Mouse (Mus musculus) frontal cortex, adult 2 months (tissue): ENCODE data around the gene Klhl12. TPM values are rescaled to one million over a fixed set of nuclear protein-coding genes. Genes with fewer than 3 reads are reported as not detected.
"Not testable (repeated sequence)": the region's sequence is repeated elsewhere in the genome, so short reads cannot be mapped to it uniquely, and the experiment has no call there.

Experiments used
- DNase-seq, 2 experiments: peaks; one replicate each; pipeline ENCODE4 v3.0.0; 2022; ENCODE audit warnings: low spot score in 1 of 2; ENCODE audit errors: extremely low spot score in 1 of 2
- polyA plus RNA-seq: library from polyadenylated mRNA; depleted of rRNA; stranded (reverse); fragments of >200 nt; gene quantifications from 2 replicates; pipeline ENCODE4 v1.2.3, GENCODE M21; 2012

The Klhl12 gene
- polyA plus RNA-seq, 1 experiment = 28.4 TPM

DNA sequence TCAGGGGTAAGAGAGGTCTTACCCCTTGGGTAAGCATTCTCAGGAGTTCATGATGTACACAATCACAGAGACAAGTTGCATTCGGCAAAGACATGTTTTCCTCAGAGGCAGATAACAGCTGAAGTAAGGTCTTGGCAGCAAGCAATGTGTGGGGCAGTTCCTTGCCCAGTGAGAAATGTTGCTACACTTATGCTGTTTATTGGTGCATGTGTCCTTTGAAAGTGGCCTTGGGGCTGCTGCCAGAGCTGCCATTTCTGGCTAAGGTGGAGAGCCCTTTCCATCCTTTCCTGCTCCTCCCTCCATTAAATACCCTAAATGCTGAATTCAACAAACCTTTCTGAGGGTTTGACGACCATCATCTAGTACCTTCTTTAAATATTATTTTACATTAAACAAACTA lies 9.9 kb upstream of the Klhl12 start:
- no peak for DNase-seq

GRCm38 (mm10) chr1:134448537-134448936 lies 6.8 kb upstream of the Klhl12 start:
- not testable (repeated sequence) for DNase-seq

- no peak for DNase-seq
These were observed 5.1 kb upstream of the Klhl12 start for GRCm38 (mm10) chr1:134450201-134450600.

DNA sequence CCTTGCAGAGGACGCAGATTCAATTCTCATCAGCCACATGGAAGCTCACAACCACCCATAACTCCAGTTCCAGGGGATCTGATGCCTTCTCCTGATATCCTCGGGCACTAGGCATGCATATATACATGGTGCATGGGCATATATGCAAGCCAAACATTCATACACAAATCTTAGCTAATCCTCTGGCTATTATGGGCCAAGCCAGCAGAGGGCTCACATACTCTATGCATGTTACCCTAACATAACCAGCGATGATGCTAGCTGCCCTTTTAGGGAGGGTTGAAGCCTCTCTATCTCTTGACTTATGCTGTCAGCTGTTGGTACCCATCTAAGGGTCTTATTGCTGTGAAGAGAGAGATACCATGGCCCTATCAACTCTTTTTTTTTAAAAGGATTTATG lies 4.3 kb upstream of the Klhl12 start:
- DNase-seq = peak; percentile 20 to 59

- DNase-seq = no peak
These were observed 729 bp downstream of the Klhl12 start for GRCm38 (mm10) chr1:134456060-134456459.

DNA sequence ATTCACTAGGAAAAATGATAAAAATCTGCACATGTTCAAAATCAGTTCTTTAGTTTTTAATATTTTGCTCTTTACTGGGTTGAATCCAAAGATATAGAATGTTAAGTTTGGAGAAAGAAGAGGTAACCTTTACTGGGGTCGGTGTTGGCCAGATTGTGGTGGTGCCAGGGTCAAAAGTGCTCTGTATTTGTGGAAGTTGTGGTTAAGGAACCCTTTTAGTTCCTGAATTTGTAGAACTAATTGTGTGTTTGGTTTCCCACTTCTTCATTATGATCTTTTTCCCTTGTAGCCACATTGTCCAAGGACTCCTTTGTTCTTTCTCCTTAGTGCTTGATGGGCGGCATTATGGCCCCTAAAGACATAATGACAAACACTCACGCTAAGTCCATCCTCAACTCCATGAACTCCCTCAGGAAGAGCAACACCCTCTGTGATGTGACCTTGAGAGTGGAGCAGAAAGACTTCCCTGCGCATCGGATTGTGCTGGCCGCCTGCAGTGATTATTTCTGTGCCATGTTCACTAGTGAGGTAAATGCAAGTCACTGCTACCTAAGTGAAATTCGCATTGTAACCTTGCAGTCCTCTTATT lies 2.9 kb downstream of the Klhl12 start:
- DNase-seq = no peak

DNA sequence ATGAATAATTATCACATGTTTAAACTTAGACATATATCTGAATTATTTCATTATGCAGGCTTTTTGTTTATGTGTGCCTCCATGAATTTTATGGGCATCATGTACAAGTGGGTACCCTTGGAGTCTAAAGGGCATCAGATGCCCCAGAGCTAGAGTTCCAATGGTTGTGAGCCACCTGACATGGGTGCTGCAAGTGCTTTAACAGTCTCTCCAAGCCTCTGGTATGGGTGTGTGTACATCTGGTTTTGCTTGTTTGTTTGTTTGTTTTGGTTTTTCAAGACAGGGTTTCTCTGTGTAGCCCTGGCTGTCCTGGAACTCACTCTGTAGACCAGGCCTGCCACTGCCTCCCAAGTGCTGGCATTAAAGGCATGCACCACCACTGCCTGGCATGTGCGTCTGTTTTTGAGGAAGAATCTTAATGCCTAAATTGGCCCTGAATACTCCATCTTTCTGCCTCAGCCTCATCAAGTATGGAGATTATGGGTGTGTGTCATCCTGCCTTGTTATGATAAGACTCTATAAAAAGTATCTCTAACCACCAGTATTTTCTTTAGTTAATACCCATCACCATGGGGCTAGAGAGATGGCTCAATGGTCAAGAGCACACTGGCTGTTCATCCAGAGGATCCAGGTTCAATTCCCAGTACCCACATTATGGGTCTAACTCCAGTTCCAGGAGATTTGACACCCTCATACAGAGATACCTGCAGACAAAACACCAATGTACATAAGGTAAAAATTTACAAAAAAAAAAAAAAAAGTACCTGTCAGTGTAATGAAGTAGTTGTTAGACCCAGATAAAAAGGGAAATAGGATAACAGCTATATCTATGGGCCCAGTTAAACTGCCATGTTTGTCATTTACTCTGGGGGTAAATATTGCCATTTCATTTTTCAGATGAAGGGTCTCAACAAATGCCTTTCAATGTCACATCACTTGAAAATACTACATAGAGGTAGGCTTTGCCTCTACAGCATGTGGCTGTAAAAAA lies 5.3 kb downstream of the Klhl12 start:
- DNase-seq = no peak

DNA sequence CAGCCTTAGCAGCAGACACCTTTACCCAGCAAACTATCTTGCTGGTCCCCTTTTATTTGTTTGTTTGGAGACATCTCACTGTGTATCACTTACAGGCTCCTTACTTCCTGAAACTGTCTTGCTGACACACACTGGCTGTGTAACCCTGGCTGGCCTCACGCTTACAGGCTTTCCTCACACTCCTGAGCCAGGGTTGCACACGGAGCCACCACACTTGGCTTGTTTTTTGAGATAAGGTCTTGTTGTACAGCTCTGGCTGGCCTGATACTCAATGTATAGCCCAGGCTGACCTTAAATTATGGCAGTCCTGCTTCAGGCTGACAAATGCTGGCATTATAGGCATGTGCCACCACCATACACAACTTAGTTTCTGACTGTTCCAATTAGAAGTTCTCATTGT lies 29.3 kb downstream of the Klhl12 start:
- DNase-seq = no peak

DNA sequence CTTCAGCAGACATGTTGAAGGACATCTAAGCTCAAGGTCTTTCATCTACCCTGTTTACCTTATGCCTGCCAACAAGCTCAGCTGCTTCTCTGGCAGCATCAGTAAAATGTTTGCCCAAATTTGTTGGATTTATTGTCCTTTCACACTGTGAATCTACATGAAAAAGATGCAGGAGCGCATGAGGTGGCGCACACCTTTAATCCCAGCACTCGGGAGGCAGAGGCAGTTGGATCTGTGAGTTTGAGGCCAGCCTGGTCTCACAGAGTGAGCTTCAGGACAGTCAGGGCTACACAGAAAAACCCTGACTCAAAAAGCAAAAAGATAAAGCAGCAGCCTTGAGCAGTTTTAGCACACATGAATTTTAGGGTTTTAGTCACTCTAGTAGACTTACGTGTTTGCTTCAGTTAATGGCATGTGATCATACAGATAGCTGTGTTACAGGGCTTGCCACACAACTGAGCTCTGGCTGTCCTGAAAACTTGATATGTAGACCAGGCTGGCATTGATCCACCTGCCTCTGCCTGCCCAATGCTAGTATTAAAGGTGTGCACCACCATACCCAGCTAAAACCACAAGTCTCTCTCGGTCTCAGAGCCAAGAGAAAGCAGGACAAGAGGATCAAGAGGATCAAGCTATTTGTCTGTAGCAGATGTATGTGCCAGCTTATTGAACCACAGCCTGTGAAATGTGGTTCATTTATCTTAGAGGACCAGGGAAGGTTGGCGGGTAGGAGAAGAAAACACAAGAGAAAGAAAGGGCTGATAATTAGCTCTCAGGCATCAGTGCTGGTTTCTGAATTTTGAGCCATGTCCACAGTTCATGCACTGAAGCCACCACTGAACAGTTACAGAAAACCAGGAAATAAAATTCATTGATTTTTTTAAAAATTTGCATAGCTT lies 35.8 kb downstream of the Klhl12 start:
- DNase-seq = no peak

DNA sequence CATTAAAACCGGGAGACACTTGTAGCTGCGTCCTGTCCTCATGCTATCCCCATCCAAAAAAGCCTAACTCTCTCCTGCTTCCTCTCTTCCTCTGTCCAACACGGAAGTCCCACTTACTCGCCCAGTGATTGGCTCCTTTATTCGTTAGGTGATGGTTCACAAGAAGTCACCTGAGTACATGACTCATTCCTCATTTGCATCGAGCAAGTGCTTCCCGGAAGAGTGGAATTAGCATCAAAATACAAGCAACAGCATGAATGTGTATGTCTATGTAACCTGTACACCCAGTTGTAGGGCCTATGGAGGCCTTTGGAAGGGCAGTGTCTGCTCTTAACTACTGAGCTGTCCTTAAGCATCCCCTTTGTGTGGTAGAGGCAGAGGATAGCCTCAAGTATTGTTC lies 36.9 kb downstream of the Klhl12 start:
- DNase-seq = no peak

GRCm38 (mm10) chr1:134493496-134493895 lies 38.2 kb downstream of the Klhl12 start:
- DNase-seq = no peak

DNA sequence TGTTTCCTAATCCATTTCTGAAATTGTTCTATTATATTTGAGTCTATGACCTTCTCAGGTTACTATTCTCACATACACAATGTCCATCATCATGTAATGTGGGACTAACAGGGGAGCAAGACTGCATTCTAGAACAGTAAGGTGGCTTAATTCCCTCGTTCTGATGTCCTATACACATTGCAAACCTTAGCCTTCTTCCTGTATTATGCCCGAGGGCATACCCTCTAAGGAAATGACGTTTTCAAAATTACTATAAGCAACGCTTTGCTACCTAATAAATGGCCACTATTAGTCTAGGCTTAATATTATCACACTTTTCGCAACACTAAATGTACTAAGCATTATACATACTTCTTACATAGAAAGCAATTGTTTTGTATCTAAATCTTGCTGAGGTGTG lies 38.6 kb downstream of the Klhl12 start:
- DNase-seq = no peak

- DNase-seq = peak; percentile 96 to 99
These were observed 39.3 kb downstream of the Klhl12 start, which contains the start of gene Rabif for GRCm38 (mm10) chr1:134494428-134495215. Gene Rabif (plus strand): TSS chr1:134494648.

DNA sequence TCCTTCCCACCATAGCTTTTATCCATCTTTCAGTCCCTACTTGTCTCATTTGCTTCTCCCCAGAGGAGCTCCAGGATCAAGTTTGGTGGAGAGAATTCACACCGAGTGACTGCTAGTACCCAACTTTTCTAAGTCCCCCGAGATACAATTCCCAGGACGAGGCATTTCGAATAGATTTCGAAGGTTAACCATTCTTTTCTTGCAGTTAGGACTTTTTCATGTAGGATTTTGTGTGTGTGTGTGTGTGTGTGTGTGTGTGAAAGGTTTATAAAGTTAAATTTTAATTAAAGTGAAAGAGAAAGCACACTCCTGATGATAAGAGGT lies 39.8 kb downstream of the Klhl12 start:
- no peak for DNase-seq

GRCm38 (mm10) chr1:134495991-134496390 lies 40.7 kb downstream of the Klhl12 start:
- no peak for DNase-seq

- DNase-seq = no peak
These were observed 45.6 kb downstream of the Klhl12 start for GRCm38 (mm10) chr1:134500916-134501315.

DNA sequence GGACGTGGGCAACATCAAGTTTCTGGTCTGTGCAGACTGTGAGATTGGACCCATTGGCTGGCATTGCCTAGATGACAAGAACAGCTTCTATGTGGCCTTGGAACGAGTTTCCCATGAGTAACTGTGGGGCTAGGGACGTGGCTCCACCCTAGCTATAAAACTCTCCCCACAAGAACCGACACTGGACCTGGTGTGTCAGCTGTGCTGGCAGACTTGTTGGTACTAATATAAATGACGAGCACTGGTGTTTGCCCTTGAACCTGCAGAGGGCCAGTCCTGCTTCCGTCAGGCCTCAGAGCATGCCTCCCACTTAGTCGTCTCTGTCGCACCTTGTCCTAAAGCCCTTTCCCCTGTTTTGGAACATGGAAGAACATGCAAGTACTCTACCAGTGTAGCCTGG lies 50.9 kb downstream of the Klhl12 start:
- DNase-seq = no peak

GRCm38 (mm10) chr1:134510018-134510417 lies 54.7 kb downstream of the Klhl12 start:
- DNase-seq = no peak

GRCm38 (mm10) chr1:134512183-134512582 lies 56.9 kb downstream of the Klhl12 start:
- DNase-seq = no peak

GRCm38 (mm10) chr1:134512584-134512983 lies 57.3 kb downstream of the Klhl12 start:
- DNase-seq = no peak
